Mouse (Mus musculus) olfactory bulb, adult 2 months (tissue): Measurements from ENCODE around the gene Gm6899.

Source experiments
- CTCF ChIP-seq: fragments of 200-500 bp; IDR thresholded peaks from 2 replicates; pipeline ENCODE4 v1.5.1; 2012; ENCODE audit warnings: low read depth, mild to moderate bottlenecking, low read length, moderate library complexity; ENCODE audit not compliant: insufficient read depth
- POLR2A ChIP-seq: fragments of 200-500 bp; IDR thresholded peaks from 2 replicates; pipeline ENCODE4 v1.6.1; 2012; ENCODE audit warnings: mild to moderate bottlenecking, low read depth, low read length, moderate library complexity; ENCODE audit not compliant: insufficient read depth

DNA sequence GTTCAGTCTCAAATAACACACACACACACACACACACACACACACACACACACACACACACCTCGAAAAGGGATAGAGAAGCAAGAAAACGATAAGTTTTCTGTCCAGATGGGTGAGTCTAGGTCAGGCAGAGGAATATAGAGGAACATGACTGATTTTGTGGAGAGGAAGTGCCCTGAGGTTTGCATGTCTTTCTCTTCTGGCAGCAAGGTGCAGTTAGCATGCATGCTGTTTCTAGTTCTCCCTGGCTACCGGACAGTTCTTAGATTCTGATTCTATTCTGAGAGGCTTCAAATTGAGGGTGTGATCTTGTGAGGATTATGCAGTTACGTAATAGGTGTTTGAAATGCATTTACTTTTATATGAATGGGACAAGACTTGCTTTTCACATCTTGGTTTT, 7.7 kb downstream of the Gm6899 start:
- TF ChIP-seq CTCF = no peak
- TF ChIP-seq POLR2A = no peak
